Mouse (Mus musculus) left cerebral cortex, adult 2 months (tissue): ENCODE measurements around the gene Ric3. TPM values are rescaled to one million over a fixed set of nuclear protein-coding genes. Genes with fewer than 3 reads are reported as not detected.

Experiments
- DNase-seq, 2 experiments: peaks; one replicate each; pipeline ENCODE4 v3.0.0; 2021 to 2022; ENCODE audit warnings: low spot score in 2 of 2, mixed read lengths in 1 of 2; ENCODE audit errors: extremely low spot score in 1 of 2
- H3K27ac ChIP-seq: fragments of 200-600 bp; 2 replicates; pipeline ENCODE4 v1.8.1; 2022
- H3K4me3 ChIP-seq: fragments of 200-600 bp; 2 replicates; pipeline ENCODE4 v1.8.1; 2022
- CTCF ChIP-seq: fragments of 200-600 bp; IDR thresholded peaks from 2 replicates; pipeline ENCODE4 v1.8.1; 2022; ENCODE audit warnings: antibody characterized with exemption, mild to moderate bottlenecking, moderate library complexity
- intact Hi-C: fragments of 180-260 bp; cut with DNase I; formaldehyde crosslinking; loops from one replicate; pipeline ENCODE4 v1.15.1; 2025
- total RNA-seq, 2 experiments: library from RNA; stranded (reverse); gene quantifications; 2 replicates each; pipeline ENCODE4 v1.2.3; 2021

Ric3 gene
- total RNA-seq, 2 experiments from 2014 or later, result 63.7 to 66.3 TPM

GRCm38 (mm10) chr7:109038987-109039386, 44.1 kb downstream of the Ric3 start:
- TF ChIP-seq CTCF, result no peak
- H3K27ac ChIP-seq, result peak overlapping the region; percentile 48
- peak in 1 of 2 experiments; percentile 10 for DNase-seq
- H3K4me3 ChIP-seq, result no peak overlapping the region
- intact Hi-C loops, result loop anchor here (5.0 kb wide), 1 partner anchor 388 kb away; no protein-coding TSS in a partner anchor

DNA sequence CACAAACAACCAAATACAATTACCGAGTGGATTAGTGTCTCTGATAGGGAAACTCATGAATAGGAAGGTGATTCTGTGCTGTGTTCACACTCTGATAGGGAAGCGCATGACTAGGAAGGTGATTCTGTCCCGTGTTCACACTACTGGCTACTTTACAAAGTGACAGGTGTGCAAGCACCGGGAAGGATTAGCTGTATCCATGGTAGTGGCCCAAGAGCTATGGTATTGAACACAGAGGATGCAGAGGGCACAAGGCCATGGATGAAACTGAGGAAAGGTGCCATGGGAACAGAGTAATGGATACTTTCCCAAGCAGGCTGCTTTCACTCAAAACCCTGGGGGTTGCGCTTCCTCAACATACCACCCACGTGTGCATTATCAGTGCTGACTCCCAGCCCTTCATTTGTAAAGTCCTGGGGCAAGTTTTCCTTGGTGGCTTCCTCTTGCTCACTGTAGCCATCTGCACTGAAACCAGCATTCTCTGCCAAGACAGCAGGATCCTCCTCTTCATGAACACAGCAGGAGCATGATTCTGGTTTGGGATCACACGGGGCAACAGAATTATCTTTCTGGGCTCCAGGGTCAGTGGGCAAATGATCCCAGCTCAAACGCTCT, 44.9 kb downstream of the Ric3 start:
- intact Hi-C loops, result loop anchor here (5.0 kb wide), 1 partner anchor 389 kb away; no protein-coding TSS in a partner anchor
- no peak for TF ChIP-seq CTCF
- no peak overlapping the region for H3K4me3 ChIP-seq
- no peak for DNase-seq
- peak overlapping the region; percentile 24; the same call in 1 of the 2 replicates for H3K27ac ChIP-seq

DNA sequence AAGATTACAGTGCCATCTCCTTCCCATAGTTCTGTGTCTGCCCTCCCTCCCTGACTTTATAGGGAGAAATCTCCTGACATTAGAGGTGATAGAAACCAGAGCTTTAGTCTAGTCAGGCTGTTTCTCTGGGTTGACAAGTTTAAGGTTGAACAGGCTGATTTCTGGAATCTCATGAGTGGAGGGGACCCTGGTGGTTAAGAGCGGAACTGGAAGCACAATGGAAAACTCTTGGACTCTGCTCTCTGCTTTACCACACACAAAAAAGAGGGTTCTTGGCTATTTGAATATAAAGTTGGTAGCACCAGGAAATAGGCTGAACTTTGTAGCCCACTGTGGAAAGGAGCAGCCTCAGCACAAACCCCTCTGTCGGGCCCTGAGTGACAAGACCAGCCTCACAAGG, 51.1 kb downstream of the Ric3 start:
- Histone ChIP-seq H3K4me3 (no peak overlapping the region), H3K27ac (no peak overlapping the region)
- no peak for DNase-seq
- intact Hi-C loops, result no loop called here
- peak; percentile 46 for TF ChIP-seq CTCF

DNA sequence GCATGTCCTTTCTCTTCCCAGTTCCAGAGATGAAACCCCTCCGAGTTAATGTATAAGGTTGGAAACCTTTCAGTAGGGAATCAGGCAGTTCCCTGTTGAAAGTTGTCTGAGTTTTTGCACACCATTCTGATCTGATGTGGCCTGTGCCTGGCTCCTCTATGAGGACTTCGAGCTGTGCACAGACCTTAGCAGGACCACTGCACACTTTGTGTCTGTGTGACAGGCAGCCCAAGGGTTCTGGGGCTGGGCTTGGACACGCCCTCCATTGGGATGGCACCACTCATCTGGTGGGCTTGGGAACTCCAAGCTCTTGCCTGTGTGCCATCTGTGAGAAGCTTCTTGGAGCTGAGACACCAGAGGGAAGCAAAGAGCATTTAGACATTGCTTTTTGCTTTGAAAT, 51.8 kb downstream of the Ric3 start:
- H3K27ac ChIP-seq, result no peak overlapping the region
- intact Hi-C loops, result no loop called here

GRCm38 (mm10) chr7:109029961-109030465, 53.1 kb downstream of the Ric3 start:
- TF ChIP-seq CTCF, result no peak
- DNase-seq, result no peak
- Histone ChIP-seq H3K27ac (no peak overlapping the region), H3K4me3 (no peak overlapping the region)
- intact Hi-C loops, result loop anchor here (2.0 kb wide), 1 partner anchor 63 kb away; no protein-coding TSS in a partner anchor

More for the DNA sequence above, 51.8 kb downstream of the Ric3 start:
- no peak for TF ChIP-seq CTCF
- no peak overlapping the region for H3K4me3 ChIP-seq
- DNase-seq, result no peak

DNA sequence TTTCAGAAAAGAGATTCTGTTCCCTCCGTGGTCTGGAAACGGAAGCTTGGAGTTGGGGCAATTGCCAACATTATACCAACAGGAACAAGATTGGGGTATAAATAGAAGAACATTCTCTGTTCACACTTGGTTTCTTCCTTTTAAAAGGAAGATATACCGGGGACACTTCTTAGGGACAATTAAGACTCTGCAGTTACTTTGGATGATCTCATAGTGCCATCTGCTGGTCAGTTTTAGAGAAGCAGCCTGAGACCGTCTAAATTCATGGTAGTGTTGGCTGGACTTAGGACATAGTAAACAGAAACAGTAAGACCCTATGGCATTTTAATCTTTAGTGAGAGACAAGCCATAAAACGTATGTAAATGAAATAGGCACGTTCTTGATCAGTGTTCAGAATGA, 54.9 kb downstream of the Ric3 start:
- Histone ChIP-seq H3K27ac (peak overlapping the region; percentile 25), H3K4me3 (no peak overlapping the region)
- intact Hi-C loops, result loop anchor here (1.0 to 2.0 kb wide), 3 partner anchors 61 to 214 kb away; no protein-coding TSS in a partner anchor
- peak; percentile 87 for TF ChIP-seq CTCF
- DNase-seq, result peak; percentile 67 to 76

- peak overlapping the region; percentile 25 for H3K27ac ChIP-seq
- TF ChIP-seq CTCF, result no peak
- no peak for DNase-seq
- no peak overlapping the region for H3K4me3 ChIP-seq
- intact Hi-C loops, result loop anchor here (1.0 to 2.0 kb wide), 3 partner anchors 61 to 213 kb away; no protein-coding TSS in a partner anchor
These were observed 55.4 kb downstream of the Ric3 start for GRCm38 (mm10) chr7:109027721-109028120.

GRCm38 (mm10) chr7:109026976-109027375, 56.2 kb downstream of the Ric3 start:
- TF ChIP-seq CTCF, result no peak
- intact Hi-C loops, result no loop called here
- DNase-seq, result no peak

DNA sequence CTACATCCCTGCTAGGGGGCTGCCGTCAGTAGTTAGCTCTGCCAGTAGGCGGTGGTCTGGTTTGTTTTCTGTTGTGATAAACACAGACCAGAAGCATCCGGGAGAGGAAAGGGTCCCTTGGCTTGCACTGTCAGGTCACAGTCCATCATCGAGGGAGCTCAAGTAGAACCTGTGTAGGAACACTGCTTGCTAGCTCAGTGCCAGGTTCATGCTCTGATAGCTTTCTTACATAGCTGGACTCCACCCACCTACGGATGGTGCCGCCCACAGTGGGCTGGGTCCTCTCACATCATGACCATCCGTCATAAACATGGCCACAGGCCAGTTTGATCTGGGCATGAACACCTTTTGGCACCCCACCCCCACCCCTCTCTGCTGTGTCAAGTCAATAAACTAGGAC, 57.4 kb downstream of the Ric3 start:
- no peak for TF ChIP-seq CTCF
- H3K27ac ChIP-seq, result peak overlapping the region; percentile 10; the same call in 1 of the 2 replicates
- no peak for DNase-seq
- H3K4me3 ChIP-seq, result no peak overlapping the region
- intact Hi-C loops, result no loop called here

More at GRCm38 (mm10) chr7:109026976-109027375, 56.2 kb downstream of the Ric3 start:
- Histone ChIP-seq H3K4me3 (no peak overlapping the region), H3K27ac (peak overlapping the region; percentile 25)

GRCm38 (mm10) chr7:109021428-109021827, 61.7 kb downstream of the Ric3 start:
- peak overlapping the region; percentile 36; the same call in 1 of the 2 replicates for H3K27ac ChIP-seq
- no peak overlapping the region for H3K4me3 ChIP-seq
- intact Hi-C loops, result loop anchor here (1.0 kb wide), 1 partner anchor 54 kb away; no protein-coding TSS in a partner anchor
- DNase-seq, result peak; percentile 73 to 74
- peak; percentile 83 for TF ChIP-seq CTCF

DNA sequence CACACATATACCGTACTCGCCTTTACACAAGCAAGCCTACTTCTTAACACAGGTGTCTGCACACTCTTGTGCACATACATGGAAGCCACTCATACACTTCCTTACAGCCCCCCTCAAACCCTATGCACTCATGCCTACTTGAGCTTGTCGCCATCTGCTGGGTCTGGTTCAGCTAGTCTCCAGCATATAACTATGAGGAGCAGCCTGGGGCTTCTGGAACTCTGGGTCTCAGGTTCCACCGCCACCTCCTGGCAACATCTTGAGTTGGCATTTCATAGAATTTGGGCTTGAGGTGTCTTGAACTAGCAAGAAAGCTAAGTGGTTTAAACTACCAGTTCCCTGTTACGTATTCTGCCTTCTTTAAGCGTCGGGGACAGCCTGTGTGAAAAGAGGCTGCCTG, 63.9 kb downstream of the Ric3 start:
- H3K4me3 ChIP-seq, result no peak overlapping the region
- intact Hi-C loops, result no loop called here
- DNase-seq, result no peak
- H3K27ac ChIP-seq, result no peak overlapping the region
- peak; percentile 9 for TF ChIP-seq CTCF

DNA sequence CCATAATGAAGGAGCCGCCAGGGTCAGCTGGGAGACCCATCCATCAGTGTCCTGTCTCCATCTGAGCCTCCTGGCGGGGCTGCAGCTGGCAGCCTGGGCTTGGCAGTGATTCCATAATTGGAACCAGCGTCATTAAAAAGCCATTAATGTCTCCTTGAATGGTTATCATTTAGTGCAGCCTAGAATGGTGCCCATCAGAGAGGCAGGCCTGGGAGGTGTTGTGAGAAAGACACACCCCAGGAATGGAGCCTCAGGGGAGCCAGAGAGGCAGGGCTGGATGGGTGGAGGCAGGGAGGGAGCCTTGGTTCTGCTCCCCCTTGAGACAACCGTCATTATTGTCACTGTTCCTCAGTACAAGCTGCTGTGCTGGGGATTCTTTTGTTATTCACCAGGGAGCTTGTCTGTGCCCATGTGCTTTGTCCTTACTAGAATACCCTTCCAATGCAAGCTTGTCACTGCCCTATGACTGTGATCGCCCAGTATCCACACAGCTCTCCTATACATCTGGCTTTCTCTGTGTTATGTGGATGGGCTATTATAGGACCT, 66.7 kb downstream of the Ric3 start:
- H3K4me3 ChIP-seq, result no peak overlapping the region
- intact Hi-C loops, result no loop called here
- no peak for TF ChIP-seq CTCF
- H3K27ac ChIP-seq, result peak overlapping the region; percentile 34; the same call in 1 of the 2 replicates
- DNase-seq, result no peak
